Mouse (Mus musculus) neutrophil, adult 5-6 weeks (primary cell): Measurements from ENCODE around the gene Hist1h2ah. TPM values are rescaled to one million over a fixed set of nuclear protein-coding genes. Genes with fewer than 3 reads are reported as not detected.
"Not testable (repeated sequence)": the region's sequence is repeated elsewhere in the genome, so short reads cannot be mapped to it uniquely, and the experiment has no call there.

Experiments used
- ATAC-seq: fragments of 151-379, 151-347 bp; 2 replicates; pipeline ENCODE4 v1.8.0; 2017; ENCODE audit warnings: mild to moderate bottlenecking, moderate TSS enrichment; ENCODE audit not compliant: insufficient number of reproducible peaks, poor library complexity, low FRiP score, severe bottlenecking; ENCODE audit errors: extremely low read depth
- total RNA-seq: library from RNA; stranded (forward); fragments of 200-1000 nt; gene quantifications from 2 replicates; pipeline ENCODE4 v1.2.3, GENCODE M21; 2017

Gene Hist1h2ah
- 15.1 and 66.2 TPM in 2 replicates for total RNA-seq

DNA sequence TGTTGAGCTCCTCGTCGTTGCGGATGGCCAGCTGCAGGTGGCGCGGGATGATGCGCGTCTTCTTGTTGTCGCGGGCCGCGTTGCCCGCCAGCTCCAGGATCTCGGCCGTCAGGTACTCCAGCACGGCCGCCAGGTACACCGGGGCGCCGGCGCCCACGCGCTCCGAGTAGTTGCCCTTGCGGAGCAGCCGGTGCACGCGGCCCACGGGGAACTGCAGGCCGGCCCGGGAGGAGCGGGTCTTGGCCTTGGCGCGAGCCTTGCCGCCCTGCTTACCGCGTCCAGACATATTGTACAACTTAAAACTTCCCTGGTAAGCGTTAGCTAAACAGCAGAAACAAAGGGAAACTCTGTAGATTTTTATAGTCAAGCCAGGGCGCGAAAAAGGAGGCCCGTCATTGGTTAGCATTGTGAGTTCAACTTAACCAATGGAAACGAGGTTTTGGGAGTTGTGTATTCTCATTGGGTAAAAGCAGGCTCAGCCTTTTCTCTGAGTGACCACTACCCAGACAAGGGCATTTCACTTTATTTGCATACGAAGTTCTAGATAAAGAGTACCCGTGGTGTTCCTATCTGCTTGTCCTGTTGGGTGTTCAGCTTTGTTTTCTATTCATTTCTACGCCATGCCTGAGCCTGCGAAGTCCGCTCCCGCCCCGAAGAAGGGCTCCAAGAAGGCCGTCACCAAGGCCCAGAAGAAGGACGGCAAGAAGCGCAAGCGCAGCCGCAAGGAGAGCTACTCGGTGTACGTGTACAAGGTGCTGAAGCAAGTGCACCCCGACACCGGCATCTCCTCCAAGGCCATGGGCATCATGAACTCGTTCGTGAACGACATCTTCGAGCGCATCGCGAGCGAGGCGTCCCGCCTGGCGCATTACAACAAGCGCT, at the start of gene Hist1h2ah, which contains the start of gene Hist1h2bk:
Hist1h2ah (minus strand) TSS at position 302 of the 882 bp plus-strand sequence.
Hist1h2bk (plus strand) TSS at position 604 of the 882 bp plus-strand sequence.
- peak; percentile 99 for ATAC-seq

DNA sequence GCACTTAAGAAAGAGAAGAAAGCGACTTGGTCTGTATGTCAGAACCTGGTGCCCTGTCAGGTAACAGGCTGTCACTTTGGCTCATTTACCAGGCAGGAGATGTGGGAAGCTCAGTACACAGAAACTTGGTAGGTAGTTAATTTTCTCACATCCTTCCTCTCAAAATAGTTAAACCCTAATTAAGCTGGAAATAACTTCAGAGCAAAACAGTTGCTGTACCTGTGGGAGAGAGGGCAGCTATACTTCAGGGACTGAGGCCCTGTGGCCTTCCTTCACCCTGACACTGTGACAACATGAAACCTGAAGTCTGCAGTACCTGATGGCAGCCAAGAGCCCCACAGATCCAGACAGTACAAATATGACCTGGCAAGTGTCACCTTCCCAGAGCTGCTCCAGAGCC, 48.8 kb upstream of the Hist1h2ah start, which contains the start of gene Vmn1r188:
Vmn1r188 (plus strand) TSS at position 301 of the 400 bp plus-strand sequence.
- not testable (repeated sequence) for ATAC-seq

DNA sequence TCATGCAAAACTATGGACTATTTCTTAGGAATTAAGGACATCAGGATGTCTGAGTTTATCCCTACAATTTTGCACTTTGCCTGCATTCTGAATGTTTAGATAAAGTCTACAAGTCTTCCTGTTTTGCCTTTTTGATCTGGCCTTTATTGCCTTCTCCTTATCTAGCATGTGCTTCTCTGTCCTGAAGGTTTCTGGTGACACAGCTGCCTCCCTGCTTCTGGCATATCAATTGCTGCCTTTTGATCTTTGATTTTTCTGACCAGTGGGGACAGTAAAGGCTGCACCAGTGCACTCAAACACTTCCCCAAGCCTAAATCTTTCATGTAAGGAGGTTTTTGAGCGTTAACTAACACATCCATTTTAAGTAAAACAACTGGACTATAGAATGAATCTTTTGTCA, 28.1 kb upstream of the Hist1h2ah start:
- no peak for ATAC-seq

DNA sequence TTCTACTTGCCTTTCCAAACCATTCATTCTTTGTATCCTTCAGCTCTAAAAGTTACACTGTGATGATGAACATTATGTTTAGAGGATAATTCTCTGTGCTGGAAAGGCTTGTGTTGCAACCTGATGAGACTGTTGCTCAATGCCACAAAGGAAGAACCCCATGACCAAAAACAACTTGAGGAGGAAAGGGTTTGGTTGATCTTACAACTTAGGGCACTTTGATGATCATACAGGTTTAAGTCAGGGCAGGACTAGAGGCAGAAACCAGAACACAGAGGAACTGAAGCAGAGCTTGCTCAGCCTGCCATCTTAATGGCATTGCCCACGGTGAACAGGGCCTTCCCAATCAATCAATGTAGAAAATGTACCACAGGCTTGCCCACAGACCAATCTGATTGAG, 26.1 kb upstream of the Hist1h2ah start:
- ATAC-seq: no peak

DNA sequence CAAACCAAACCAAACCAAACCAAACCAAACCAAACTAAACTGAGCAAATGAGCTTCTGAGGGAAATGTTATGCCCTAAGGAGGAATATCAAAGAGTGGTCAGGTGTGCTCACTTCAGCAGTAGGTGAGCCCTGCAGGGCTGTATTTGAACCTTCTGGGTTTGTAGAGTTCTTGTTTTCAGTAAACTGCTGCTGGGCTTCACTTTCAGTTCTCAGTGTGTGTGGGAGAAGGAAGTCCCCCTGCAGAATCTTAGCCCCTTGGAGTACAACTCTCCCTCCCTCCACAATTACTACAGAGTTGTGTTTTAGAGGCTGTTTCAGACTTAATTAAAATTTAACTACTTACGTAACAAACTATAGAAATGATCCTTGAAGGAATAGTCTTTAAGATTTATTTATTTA, 18.4 kb upstream of the Hist1h2ah start:
- ATAC-seq: no peak

DNA sequence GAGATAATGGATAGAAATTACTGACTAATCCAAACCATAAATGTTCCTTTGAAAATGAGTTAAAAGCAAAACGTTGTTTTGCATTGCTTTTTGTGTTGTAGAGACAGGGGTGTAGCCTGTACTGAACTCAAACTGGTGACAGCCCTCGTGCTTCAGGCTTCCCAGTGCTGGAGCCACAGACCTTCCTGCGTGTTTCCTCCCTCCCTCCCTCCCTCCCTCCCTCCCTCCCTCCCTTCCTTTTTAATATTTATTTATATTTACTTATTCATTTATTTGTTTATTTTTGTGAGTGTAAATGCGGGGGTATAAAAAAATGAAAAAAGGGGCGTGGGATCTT, 16.1 kb upstream of the Hist1h2ah start:
- ATAC-seq: no peak

DNA sequence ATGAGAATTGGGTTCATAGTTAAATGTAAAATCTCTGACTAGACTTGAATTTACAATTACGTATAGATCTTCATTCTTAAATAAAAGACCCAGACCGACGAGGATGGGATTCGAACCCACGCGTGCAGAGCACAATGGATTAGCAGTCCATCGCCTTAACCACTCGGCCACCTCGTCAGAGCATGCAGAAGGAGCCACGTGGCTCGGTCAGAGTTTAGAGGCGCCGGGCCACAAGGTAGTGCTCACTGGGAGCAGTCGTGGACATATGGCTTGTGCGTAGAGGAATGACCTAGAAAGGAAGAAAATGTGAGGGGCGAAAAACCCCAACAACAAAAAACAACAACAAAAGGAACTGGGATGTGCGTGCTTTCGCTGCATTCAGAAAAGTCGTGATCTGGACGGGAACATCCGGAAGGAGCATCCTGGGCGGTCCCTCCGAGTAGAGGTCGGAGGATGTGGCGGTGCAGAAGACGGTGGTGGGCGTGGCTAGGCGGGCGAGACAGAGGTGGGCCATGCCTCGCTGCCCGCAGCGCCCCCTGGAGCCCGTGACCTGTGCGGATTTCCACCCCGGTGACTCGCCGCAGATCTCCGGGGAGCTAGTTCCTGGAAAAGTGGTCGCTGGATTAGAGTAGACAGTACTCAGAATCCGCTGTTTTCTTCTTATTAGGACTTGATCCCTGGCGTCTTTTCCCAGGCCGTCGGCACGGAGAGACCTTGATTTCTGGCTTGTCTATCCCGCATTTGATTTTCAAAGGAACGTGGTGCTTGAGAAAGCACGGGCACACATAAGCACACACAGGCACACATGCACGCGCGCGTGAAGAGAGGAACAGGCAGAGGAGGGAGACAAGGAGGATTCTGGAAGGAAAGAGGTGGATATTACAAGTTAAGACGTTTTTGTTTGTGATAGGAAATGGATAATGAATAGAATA, 15.5 kb upstream of the Hist1h2ah start:
- peak; percentile 89 for ATAC-seq

DNA sequence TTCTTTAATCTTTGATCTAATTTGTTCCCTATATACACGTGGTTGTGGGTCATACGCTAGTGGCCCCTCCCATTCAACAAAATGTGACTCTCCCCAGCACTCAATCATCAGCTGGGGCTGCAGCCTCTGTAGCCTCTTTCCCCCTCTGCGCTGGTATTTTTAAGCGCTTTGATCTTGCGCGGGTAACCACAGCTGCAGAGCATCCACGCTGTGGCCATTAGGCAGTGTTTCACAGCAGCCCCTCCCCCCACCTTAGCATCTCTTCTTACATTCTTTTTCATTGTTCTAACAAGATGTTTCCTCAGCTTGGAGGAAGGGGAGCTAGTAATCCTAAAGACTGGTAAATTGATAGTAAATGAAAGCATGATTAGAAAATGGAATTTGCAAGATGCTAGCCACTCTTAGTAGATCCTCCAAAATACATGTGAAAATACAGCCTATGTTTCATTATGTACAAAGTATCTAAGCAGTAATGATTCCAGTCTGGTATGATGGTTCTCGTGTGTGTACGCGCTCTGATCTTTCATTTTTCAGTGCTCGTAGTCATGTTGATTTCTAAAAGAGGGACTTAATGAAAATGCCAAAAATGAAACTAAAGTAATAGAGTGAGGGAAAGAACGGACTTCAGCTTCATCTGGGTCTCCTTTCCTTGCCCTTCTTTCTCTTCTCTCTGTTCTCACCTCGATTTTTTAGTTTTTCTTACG, 14.5 kb upstream of the Hist1h2ah start:
- peak; percentile 3; the same call in 1 of the 2 replicates for ATAC-seq

DNA sequence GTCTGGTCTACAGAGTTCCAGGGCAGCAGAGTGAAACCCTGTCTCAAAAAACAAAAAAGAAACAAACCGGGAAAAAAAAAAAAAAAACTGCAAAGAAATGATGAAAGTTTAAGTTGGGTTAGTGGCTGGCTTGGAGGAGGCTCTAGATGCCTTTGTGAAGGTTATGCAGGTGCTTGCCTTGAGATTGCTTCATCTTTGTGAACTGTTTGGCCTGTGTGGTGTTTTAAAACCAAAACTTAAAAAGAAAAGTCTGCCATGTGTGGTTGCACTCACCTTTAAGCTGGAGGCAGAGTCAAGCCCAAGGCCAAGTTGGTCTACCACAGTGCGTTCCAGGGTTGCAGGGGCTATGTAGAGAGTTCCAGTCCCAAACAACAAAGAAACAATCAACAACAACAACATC, 13.7 kb upstream of the Hist1h2ah start:
- no peak for ATAC-seq

DNA sequence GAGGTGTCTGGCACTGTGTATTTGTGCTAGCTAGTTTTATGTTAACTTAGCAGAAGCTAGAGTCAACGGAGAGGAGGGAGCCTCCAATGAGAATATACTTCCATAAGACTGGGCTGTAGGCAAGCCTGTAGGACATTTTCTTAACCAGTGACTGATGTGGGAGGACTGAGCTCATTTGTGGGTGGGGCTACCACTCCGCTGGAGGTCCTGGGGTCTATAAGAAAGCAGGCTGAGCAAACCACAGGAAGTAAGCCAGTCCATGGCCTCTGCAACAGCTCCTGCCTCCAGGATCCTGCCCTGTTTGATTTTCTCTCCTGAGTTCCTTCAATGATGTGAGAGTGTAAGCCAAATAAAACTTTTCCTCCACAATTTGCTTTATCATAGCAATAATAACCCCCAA, 9.9 kb upstream of the Hist1h2ah start:
- ATAC-seq: no peak

DNA sequence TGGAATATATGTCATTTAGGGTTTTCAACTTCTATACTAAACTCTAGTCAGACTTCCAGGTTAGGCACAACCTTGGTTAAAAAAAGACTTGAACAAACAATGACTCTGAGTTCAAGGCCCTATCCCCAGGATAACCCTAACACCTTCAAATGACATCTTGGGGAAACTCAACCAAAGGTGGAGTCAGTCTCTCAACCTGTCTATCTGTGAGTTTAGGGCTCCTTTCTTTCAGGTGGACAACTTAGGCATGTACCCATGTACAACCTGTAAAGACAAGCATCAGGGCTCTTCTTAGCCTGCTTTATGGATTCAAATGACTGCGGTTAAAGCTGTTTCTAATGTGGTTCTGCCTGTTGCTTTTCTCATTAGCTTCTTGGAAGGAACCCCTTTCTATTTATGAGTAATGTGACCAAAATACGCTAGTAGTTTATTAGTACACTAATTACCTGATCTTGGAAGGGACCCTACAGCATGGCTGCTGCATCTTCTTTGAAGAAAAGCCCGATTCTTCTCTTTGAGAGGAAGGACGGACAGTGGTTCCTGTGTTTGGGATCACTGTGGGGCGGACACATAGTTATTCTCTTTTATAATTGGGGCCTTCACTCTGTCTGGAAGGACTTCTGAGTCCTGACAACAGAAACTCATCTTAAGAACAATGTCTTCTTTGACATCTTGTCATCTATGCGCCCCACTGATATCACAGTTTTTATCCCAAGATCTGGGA, 9.2 kb upstream of the Hist1h2ah start:
- no peak for ATAC-seq

DNA sequence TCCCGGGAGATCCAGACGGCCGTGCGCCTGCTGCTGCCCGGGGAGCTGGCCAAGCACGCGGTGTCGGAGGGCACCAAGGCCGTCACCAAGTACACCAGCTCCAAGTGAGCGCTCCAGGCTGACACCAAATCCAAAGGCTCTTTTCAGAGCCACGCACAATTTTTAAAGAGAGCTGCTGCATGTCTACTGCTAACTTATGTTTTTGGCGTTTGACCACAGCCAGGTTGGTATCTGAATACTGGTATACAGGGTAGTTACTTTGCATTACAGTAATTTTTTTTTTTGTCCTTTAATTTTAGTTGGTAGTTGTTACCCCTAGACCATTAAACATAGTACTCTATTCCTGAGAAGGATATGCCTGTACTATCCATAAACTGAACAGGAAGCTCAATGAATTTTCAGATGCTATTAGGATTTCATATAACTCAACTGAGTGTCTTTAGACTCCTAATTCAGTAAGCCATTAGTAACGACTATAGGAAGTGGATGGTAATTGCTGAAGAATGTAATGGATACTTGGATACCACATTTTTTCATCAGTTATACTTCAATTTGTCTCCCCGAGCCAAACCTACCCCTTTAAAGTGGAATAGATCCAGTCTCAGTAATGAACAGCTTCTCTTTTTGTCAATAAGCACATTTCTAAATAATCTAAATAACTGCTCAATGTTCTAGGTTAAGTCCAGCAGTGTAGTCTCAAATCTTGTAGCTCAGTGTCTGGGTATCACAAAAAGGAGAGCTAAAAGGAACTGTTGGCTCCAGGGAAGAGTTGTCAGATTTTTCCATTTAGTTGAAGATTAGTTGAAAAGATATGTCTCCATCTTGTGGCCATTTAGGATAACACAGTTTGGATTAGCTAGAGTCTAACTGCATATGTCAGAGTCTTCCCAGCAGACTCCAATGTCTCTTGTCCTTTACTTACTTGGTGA, 8.4 kb upstream of the Hist1h2ah start:
- ATAC-seq: peak; percentile 38; the same call in 1 of the 2 replicates

DNA sequence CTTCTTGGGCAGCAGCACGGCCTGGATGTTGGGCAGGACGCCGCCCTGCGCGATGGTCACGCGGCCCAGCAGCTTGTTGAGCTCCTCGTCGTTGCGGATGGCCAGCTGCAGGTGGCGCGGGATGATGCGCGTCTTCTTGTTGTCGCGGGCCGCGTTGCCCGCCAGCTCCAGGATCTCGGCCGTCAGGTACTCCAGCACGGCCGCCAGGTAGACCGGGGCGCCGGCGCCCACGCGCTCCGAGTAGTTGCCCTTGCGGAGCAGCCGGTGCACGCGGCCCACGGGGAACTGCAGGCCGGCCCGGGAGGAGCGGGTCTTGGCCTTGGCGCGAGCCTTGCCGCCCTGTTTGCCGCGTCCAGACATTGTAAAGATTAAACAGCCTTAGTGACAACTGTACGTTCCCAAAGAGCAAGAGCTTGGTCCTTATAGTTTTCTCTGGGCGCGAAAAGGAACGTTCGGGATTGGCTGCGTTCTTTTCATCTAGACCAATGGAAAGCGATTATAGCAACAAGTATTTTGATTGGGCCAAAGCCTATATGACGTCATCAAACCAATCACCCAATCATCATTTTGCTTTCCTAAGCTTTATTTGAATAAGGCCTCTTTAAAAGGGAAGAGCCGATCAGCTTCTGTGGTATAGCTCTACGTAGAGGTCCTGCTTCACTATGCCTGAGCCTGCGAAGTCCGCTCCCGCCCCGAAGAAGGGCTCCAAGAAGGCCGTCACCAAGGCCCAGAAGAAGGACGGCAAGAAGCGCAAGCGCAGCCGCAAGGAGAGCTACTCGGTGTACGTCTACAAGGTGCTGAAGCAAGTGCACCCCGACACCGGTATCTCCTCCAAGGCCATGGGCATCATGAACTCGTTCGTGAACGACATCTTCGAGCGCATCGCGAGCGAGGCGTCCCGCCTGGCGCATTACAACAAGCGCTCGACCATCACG, 7.5 kb upstream of the Hist1h2ah start, which contains the start of the genes Hist1h2ag and Hist1h2bj:
Hist1h2ag (minus strand) TSS at position 377 of the 935 bp plus-strand sequence.
Hist1h2bj (plus strand) TSS at position 647 of the 935 bp plus-strand sequence.
- ATAC-seq: peak; percentile 87

DNA sequence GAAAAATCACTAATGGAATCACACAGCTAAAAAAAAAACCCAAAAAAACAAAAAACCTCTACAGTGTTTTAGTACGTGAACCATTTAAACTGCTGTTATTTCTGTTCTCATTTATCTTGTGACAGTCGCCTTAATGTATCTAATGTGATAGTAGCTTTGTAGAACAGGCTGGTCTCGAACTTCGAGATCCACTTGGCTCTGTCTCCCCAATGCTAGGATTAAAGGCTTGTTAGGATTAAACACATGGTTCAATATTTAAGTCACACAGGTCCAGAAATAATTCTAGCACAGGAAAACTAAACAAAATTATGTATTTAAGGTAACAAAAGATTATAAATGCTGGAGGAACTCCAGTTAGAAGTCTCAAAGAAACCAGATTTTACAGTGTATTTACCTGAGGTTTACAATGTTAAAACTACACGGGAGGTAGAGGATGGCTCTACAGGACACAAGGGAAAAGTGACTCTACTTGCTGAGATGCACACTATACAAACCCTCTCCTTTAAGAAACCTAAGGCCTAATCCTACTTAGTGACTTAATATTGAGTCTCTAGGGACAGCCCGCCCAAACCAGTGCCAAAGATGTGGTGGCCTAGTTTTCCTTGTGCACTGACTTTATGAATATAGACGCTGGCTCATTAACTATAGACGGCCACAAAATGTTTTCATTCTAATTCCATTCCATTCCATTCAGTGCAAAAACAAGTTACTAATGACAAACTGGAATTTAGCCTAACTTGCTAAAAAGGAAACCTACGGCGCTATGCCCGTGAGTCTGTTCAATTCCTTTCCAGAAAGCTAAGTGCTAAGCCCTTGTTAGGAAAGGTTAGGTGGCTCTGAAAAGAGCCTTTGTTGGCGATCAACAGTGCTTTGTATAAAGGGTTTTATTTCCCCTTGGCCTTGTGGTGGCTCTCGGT, 6.5 kb upstream of the Hist1h2ah start:
- ATAC-seq: no peak

DNA sequence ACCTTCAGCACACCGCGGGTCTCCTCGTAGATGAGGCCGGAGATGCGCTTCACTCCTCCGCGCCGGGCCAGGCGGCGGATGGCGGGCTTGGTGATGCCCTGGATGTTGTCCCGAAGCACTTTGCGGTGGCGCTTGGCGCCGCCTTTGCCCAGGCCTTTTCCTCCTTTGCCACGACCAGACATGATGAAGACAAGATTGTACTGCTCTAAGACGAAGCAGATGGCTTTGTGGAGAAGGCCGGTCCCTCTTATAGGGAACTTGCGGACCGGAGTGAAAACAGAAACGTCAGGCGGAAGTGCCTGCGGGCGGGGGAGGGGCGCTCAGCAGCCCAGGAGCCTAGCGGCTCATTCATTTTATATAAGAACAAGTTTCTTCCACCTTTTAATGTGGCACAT, 5.8 kb upstream of the Hist1h2ah start, which contains the start of gene Hist1h4i:
Hist1h4i (minus strand) TSS at position 221 of the 395 bp plus-strand sequence.
- ATAC-seq: peak; percentile 76
